Mouse (Mus musculus): Measurements from ENCODE around the gene Nfat5. TPM values are rescaled to one million over a fixed set of nuclear protein-coding genes. Genes with fewer than 3 reads are reported as not detected.

Gene Nfat5
- total RNA-seq, 2 experiments from 2014 or later = 36.5 to 36.6 TPM

Other genes starting within 250 kb of the Nfat5 start
- 10 to 100 TPM; 49.4 to 49.6 TPM for gene Pdf, start 244.9 kb upstream of the Nfat5 start, total RNA-seq (2021)
- gene Cog8, start 236.8 kb upstream of the Nfat5 start, total RNA-seq (2021) = 10 to 100 TPM; 18.6 to 18.9 TPM
- 10 to 100 TPM; 19.5 to 24.2 TPM for gene Nip7, start 236.6 kb upstream of the Nfat5 start, total RNA-seq (2021)
- not detected for gene Tmed6, start 227.8 kb upstream of the Nfat5 start, total RNA-seq (2021)
- 10 to 100 TPM; 14.4 to 15.0 TPM for gene Terf2, start 196.9 kb upstream of the Nfat5 start, total RNA-seq (2021)
- 10 to 100 TPM; 35.0 to 39.5 TPM for gene Cyb5b, start 142.8 kb upstream of the Nfat5 start, total RNA-seq (2021)
- 10 to 100 TPM; 13.6 to 17.3 TPM for gene Nqo1, start 109.7 kb downstream of the Nfat5 start, total RNA-seq (2021)
- 10 to 100 TPM; 20.4 to 25.2 TPM for gene Nob1, start 131.6 kb downstream of the Nfat5 start, total RNA-seq (2021)
- gene Wwp2, start 142.9 kb downstream of the Nfat5 start, total RNA-seq (2021) = 10 to 100 TPM; 18.3 to 22.0 TPM

Data from heart, postnatal 14 days (tissue).